Mouse (Mus musculus) olfactory bulb, adult 2 months (tissue): ENCODE measurements around the gene Plet1.

Experiments used
- CTCF ChIP-seq: fragments of 200-500 bp; IDR thresholded peaks from 2 replicates; pipeline ENCODE4 v1.5.1; 2012; ENCODE audit warnings: low read depth, mild to moderate bottlenecking, low read length, moderate library complexity; ENCODE audit not compliant: insufficient read depth
- POLR2A ChIP-seq: fragments of 200-500 bp; IDR thresholded peaks from 2 replicates; pipeline ENCODE4 v1.6.1; 2012; ENCODE audit warnings: mild to moderate bottlenecking, low read depth, low read length, moderate library complexity; ENCODE audit not compliant: insufficient read depth

DNA sequence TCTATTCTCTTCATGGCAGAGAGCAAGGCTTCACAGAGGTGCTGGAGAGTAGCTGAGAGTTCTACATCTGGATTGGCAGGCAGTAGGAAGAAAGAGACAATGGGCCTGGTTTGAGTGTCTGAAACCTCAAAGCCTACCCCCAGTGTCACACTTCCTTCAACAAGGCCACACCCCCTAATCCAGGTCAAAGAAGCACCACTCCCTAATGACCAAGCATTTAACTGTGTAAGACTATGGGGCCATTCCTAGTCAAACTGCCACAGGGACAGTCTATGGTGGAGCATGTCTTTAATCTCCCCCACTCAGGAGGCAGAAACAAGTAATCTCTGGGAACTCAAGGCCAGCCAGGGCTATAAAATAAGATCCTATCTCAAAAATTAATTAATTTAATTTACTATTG is 3.5 kb upstream of the Plet1 start:
- TF ChIP-seq POLR2A: no peak
- TF ChIP-seq CTCF: no peak
